Mouse (Mus musculus) fat pad, adult 2 months (tissue): ENCODE measurements around the gene Lipo2.
"Not testable (repeated sequence)": the region's sequence is repeated elsewhere in the genome, so short reads cannot be mapped to it uniquely, and the experiment has no call there.

Experiments
- DNase-seq: peaks from one replicate; pipeline ENCODE4 v3.0.0-alpha.2; 2011; ENCODE audit warnings: low read depth, low spot score; ENCODE audit errors: extremely low read depth

Gene Lipo2

DNA sequence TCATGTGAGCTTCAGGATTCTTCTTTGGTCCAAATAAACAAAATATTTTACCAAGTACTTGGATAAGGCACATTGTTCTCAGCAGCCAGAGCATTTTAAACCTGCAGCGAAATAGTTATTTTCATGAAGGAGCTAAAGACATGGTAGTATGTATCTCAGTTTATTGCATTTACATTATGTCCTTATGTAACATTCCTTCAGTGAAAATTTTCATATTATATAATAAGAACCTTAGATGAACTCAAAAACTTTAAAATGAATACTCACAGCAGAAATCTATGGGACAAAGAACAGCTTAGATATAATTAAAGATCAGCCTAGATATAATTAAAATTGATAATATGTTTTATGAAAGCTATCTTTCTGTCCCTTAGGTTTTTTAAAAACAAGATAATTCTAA, at the start of gene Lipo2:
Lipo2 (minus strand) TSS at position 101 of the 400 bp plus-strand sequence.
- DNase-seq: not testable (repeated sequence)

DNA sequence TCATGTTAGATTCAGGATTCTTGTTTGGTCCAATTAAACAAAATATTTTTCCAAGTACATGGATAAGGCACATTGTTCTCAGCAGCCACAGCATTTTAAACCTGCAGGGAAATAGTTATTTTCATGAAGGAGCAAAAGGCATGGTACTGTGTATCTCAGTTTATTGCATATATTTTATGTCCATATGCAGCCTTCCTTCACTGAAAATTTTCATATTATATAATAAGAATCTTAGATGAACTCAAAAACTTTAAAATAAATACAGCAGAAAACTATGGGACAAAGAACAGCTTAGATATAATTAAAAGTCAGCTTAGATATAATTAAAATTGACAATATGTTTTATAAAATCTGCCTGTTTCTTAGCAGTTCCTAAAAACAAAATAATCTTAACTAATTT, 36.2 kb upstream of the Lipo2 start, which contains the start of gene Lipo1:
Lipo1 (minus strand) TSS at position 101 of the 400 bp plus-strand sequence.
- DNase-seq: not testable (repeated sequence)

DNA sequence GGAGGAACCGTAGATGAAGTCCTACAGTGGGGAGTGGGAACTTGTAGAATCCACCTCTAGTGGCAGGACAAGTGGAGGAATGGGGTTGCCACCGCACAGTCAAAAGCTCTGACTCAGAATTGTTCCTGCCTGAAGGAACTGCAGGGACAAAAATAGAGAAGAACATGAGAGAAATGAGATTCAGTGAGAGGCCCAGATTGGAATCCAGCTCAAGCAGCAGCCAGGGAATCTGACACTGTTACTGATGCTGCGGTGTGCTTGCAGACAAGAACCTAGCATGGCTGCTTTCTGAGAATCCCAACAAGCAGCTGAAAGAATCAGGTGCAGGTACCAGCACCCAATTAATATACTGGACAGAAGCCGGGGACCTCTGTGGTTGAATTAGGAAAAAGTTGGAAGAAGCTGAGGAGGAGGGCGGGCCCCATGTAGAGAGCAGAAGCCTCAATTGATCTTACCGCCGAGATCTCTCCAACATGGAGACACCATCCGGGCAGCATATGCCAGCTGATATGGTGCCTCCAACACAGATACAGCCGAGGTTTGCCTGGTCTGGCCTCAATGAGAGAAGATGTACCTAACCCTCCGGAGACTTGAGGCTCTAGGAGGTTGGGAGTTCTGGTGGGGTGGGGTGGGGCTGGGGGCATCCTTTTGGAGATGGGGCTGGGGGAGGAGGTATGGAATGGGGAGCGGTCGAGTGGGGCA, 35.6 kb upstream of the Lipo2 start:
- DNase-seq: no peak

- not testable (repeated sequence) for DNase-seq
Observed at GRCm38 (mm10) chr19:33761287-33762086, 10.3 kb upstream of the Lipo2 start, which contains the start of gene Lipo3. TSS of gene Lipo3 (minus strand) at chr19:33761951.
